Mouse (Mus musculus) frontal cortex, adult 2 months (tissue): ENCODE results near the gene Npc2. TPM values are rescaled to one million over a fixed set of nuclear protein-coding genes. Genes with fewer than 3 reads are reported as not detected.

Experiments used
- DNase-seq, 2 experiments: peaks; one replicate each; pipeline ENCODE4 v3.0.0; 2022; ENCODE audit warnings: low spot score in 1 of 2; ENCODE audit errors: extremely low spot score in 1 of 2
- polyA plus RNA-seq: library from polyadenylated mRNA; depleted of rRNA; stranded (reverse); fragments of >200 nt; gene quantifications from 2 replicates; pipeline ENCODE4 v1.2.3, GENCODE M21; 2012; rRNA removed

The Npc2 gene
- polyA plus RNA-seq, 1 experiment: 45.9 TPM

DNA sequence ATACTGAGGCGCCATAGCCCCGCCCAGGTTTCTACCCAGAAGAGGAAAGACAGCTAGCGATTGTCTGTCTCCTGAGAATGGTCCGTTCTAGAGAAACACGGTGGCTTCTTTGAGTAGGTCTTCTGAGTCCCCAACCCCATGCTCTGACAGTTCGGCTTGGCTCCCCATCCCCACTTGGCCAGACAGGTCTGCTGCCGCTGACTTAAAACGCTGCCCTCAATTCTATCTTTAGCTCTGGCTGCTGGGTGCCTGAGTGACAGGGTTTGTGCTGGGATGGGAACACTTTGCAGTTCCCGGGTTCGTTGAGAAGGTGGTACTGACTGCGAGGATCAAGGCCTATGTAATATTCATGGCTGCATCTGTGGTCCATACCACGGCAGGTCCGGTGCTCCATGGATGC, 39.6 kb downstream of the Npc2 start:
- DNase-seq: no peak

DNA sequence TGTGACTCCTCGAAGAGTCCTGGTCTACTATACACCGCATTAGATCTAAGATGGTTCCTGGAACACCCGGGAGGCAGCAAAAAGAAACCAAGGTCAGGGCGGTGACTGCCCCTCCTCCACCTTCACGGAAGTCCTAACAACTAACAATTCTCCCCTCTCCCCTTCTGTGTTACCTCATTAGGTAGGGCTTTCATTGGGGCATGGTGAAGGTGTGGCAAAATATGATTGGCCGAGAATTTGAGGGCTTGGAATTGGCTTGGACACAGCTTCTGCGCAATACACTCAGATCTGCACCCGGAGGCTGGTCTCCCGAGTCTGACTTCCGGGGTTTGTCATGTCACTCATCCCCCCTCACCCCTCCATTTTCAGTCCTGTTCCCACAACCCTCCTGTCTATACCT, 44.5 kb downstream of the Npc2 start:
- no peak for DNase-seq

DNA sequence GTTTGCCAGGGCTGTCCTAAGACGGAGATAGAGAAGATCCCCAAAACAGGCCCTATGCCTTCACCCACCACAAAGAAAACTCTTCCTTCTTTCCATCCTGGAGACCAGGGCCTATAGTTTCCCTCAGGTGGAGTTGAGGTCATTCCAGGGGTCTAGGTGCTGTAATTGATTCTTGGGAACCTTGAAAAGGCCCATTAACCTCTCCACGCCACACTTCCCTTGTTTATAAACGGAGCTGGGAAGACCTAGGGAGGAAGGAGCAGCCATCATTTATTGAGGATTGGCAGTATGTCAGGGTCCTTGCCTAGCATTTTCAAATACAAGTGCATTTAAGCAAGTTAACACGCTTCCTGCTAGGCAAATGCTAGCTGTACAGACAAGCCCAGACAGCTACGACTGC, 45.5 kb downstream of the Npc2 start:
- no peak for DNase-seq

DNA sequence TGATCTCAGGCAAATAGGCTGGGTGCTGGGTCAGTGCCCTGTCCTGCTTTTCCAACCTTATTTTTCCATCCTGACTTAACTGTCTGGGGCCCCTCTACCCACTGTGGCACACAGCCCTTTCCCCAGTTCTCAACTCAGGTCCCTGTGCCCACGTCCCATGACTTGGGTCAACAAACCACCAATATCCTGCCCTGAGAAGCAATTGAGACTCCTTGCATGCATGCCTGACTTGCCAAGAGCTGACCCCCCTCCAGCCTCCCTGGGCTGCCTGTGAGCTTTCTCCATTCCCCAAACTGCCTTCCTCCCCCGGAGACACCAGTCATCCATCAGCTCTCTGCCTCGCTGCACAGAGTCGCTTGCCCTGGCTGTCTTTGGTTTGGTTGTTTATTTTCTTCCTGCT, 46.0 kb downstream of the Npc2 start:
- DNase-seq: no peak

DNA sequence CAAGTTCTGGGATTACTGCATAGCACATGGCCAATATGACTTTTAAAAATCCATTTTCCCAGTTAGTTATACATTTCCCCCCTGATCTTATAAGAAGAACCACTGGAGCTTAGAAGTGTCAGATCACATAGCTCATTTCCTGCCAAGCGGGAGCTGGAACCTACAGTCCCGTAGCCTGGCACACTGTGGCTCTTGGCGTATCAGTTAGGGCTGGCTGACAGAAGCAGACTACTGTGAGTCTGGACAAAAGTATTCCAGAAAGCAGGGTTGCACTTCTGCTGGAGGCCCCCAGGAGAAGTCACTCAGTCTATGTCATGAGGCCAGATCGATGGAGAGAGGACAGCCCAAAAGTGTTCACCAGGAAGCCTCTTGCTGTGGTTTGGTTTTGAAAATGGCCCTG, 46.6 kb downstream of the Npc2 start:
- no peak for DNase-seq

DNA sequence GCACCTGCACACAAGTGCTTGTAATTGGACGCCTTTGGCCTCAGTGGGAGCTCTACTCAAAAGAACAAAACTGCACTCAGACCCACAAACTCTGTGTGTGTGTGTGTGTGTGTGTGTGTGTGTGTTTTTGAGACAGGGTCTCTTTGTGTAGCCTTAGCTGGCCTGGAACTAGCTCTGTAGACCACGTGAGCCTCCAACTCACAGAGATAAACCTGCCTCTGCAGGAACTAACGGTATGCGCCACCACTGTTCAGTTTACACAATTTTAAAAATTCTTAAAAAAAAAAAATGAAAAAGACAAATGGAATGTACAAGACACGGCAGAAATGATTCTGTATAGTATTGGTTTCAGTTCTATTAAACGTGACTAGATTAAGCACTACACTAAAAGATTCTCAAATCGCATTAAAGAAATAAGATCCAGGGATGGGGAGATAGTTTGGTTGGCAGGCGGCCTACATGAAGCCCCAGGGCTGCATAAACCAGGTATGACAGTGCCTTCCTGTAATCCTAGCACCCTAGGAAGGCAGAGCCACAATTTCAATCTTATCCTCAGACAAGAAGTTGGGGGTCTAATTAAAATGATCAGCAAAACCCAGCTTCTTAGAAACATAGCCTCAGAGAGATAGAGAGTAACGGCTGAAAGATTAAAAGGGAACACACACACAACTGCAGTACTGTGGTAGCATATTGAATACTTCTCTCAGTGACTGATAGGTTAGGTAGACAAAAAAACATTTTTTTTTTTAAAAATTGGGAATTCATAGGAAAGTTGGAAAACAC, 54.3 kb downstream of the Npc2 start:
- no peak for DNase-seq

DNA sequence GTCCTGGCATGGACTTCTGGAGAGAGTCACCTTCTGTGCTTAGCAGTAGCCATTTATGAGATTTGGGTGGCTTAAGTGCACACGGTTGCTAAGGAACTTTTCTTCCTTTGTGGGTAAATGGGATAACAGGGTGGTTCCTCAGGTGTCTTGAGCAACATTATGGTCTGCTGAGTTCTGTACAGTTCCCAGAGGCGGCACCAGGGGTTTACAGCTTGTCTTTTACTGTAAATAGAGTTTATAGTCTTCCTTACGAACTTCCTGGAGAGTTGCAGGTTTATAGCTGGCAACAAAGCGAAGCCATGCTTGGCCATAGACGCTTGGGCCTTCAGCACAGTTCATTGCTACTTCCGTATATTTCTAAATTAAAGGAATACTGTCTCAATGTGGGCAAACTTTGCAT, 58.4 kb downstream of the Npc2 start:
- no peak for DNase-seq

DNA sequence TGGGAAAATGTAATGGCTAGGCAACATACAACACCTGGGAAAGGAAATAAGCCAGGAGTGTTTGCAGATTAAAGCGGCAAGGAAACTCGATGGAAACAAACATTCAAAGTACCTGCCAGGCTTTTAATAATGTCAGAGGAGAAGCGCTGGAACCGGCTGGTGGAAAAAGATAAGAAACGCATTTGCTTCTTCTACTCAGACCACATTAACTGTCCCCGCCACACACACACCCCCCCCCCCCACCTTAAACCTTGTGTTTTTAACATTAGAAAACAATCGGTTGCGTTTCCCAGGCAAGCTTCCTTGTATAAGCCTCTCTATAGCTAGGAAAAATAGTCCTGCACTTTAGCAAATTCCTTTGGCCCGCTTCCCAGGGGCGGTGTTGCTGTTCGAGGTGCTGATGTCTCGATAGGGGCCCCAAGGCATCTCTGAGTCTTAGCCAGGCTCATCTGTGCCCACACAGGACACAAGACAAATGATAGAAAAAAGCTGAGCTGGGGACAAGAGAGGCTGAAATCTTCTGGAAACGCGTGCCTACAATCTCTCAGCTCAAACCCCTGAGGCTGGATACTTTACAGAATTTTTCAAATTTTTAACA, 63.0 kb downstream of the Npc2 start:
- no peak for DNase-seq

DNA sequence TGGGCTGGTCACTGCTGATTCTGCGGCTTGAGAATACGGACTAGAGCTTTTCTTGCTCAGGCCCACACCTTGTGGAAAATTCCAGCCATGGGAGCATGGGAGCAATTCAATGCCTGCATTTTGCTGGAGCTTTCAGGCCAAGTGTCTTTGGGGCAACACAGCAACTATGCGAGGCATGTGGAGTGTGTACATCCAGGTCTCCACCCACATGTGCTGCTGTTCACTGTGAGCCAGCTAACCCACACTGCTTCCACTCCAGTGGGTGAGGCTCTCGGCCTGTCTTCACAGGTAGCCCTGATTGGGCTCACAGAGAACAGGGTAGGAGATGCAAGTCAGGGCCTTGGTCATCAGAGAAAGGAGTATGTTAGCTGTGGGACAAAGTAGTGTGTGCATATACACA, 65.1 kb downstream of the Npc2 start:
- DNase-seq: no peak

DNA sequence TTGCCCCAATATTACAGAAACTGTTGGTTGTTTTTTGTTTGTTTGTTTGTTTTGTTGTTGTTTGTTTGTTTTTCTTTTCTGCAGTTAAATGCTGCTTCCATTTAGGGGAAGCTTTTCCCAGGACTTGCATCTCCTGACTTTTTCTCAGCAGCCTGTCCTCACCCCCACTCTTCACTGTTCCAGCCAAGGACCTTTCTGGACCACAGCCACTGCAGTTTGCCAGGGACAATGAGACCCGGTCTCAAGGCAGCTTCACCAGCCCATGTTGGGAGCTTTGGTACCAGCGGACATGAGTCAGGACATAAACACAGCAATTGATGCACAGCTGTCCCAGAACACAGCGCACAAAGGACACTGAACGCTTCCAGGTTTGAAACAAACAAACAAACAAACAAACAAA, 66.1 kb downstream of the Npc2 start:
- no peak for DNase-seq

Other genes with a start within 250 kb of the Npc2 start
- 0.27 and 0.28 TPM in 2 replicates for gene Vsx2, start 203.4 kb downstream of the Npc2 start, polyA plus RNA-seq
- gene Abcd4, start 155.7 kb downstream of the Npc2 start, polyA plus RNA-seq: 26.5 and 28.5 TPM in 2 replicates
- gene Vrtn, start 132.1 kb downstream of the Npc2 start, polyA plus RNA-seq: 0.04 TPM in 1 of 2 replicates, not detected in the other
- 16.3 and 23.8 TPM in 2 replicates for gene Syndig1l, start 74.3 kb downstream of the Npc2 start, polyA plus RNA-seq
- 87.2 and 90.7 TPM in 2 replicates for gene Isca2, start 99 bp upstream of the Npc2 start, polyA plus RNA-seq
- 2.3 and 3.8 TPM in 2 replicates for gene Ltbp2, start 103.4 kb upstream of the Npc2 start, polyA plus RNA-seq
- gene Fcf1, start 197.7 kb upstream of the Npc2 start, polyA plus RNA-seq: 70.9 and 73.9 TPM in 2 replicates
- 65.7 and 66.6 TPM in 2 replicates for gene Arel1, start 197.7 kb upstream of the Npc2 start, polyA plus RNA-seq
- gene Ylpm1, start 223.2 kb upstream of the Npc2 start, polyA plus RNA-seq: 75.0 and 81.0 TPM in 2 replicates